Mouse (Mus musculus) brain, embryonic 18.5 days (tissue): ENCODE results near the gene Bpifb3.

Experiments
- DNase-seq: peaks from one replicate; pipeline ENCODE4 v3.0.0-alpha.2; 2012; ENCODE audit warnings: low read depth, low spot score

The Bpifb3 gene

DNA sequence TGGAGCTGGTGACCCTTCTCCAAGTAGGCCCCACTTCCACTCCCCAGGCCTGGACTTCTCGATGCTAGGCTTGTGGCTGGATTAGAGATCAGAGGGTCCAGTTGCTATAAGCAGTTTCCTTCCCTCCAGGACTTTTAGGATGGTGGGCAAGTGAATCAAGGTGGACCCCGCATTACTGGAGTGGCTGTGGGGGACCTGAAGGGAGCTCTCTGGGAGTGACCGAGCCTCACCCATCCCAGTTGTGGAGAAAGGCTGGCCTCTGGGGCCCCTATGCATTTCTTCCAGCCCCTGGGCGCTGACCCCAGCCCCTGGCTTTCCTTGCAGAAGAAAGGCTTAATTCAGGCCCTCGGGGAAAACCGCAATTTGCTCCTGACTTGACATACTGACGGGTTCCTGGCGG, at the start of gene Bpifb3:
Bpifb3 (plus strand) TSS at position 301 of the 400 bp plus-strand sequence.
- no peak for DNase-seq

DNA sequence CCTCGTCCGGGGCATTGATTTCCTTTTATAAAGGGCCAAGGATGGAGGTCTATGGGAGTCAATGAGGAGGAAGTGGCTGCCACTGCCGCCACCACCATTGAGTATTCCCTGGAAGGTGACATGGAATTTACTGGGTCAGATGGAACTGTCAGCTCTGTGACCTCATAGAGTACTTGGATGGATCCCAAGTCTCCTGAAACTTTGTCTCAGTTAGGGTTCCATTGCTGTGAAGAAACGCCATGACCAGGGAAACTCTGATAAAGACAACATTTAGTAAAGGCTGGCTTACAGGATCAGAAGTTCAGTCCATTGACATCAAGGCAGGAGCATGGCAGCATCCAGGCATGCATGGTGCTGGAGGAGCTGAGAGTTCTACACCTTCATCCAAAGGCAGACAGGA, 47.0 kb upstream of the Bpifb3 start, which contains the start of gene Sun5:
Sun5 (minus strand) TSS at position 101 of the 400 bp plus-strand sequence.
- DNase-seq, result no peak

DNA sequence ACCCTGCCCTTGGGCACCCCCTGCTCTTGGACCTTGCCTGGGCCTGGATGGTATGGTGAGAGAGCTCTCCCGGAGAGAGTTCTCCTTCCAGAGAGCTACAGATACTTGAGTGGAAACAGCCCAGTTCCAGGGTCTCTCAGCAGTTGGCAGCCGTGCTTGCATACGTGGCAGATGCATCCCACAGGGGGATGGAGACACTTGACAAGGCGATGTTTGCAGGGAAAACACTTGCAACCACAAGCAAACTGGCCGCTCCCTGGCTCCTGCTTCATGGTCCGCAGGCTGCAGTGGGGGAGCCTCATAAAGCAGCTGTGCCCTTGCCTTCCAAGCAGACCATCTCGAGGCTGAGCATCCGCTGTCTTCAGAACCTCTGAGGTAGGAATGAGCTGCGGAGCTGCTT, 43.3 kb upstream of the Bpifb3 start, which contains the start of gene Bpifb2:
Bpifb2 (plus strand) TSS at position 301 of the 400 bp plus-strand sequence.
- DNase-seq, result no peak

DNA sequence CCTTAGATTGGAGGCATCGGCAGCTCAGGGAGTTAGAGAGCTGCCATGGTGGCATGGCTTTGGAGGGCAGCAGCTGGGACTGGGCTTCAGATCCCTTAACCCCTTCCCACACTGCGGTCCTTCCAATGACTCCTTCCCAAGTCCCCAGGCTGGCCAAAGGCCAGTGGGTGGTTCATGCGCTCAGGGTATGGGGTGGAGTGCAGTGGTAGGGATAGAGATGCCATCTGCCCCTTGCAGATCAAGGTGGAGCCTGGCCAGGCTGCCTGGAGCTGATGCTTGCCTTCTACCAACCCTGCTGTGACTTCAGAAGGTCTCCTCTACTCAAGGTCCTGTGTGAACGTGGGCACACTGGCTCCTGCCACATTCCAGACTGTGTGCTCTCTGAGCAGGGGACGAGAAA, 18.9 kb upstream of the Bpifb3 start:
- DNase-seq, result no peak

DNA sequence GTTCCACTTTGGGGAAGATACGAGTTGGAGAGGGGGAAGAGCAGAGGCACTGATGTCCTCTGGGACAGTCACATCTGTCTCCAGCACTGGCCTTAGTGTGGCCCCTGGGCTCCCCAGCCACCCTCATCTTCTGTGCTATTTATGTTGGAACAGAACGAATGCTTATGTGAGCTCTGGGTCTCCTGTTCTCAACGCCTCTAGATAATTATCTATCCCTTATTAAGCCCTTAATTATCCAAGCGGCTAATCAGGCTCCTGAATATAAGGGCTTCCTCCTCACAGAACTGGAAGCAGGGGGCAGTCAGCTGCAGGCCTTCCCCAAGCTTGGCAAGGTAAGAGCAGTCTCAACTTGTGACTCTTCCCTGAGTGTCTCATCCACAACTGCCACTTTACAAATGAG, 17.9 kb upstream of the Bpifb3 start, which contains the start of gene Bpifb6:
Bpifb6 (plus strand) TSS at position 301 of the 400 bp plus-strand sequence.
- DNase-seq, result no peak

DNA sequence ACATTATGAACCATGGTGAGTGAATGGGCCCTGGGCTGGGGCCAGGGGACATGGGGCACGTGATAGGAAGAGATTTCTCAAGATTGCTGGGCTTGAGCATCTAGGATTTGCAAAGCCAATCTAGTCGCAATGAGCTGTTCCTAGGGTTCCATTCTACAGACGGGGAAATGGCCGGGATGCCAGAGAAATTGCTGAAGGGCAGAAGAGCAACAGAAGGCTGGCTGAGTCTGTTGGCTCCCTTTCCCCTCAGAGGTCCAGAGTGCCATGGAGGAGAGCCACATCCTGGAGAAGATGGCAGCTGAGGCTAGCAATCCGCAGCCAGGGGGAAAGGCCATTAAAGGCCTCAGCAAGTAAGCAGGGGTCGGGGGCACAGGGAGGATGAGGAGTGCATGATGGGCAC, 15.3 kb upstream of the Bpifb3 start:
- DNase-seq, result no peak

DNA sequence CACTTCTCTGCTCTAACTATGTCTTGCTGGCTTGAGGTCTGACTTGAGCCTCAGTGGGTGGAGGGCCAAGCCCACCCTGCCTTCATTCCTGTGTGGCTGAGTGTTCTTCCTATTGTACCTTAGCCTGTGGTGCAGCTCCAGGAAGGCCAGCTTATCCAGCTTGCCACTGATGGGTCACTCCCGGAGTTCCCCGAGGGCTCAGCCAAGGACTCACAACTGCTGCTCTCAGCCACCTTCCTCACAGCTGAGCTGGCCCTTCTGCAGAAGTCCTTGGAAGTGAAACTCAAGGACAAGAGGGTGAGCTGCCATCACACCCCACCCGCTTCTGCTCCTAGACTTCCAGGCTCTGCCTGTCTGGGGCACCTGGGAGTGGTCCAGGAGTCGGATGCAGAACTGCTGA, 11.4 kb upstream of the Bpifb3 start:
- no peak for DNase-seq

DNA sequence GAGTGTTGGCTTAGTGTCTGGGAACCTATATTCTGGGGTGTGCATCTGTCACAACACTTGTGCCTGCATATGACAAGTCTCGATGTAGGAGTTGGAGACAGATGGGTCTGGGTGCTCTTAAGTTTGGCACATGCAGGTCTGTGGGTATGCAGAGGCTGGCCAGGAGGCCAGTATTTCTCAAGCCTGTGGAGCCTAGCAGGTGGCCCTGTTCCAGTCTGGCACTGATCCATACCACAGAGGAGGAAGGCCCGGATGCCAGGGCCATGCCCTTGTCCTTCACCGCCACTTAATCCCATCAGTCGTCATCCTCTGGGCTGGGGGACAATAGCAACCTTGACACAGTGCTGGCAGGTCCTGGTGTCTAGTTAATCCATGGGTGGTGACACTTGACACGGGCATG, 3.9 kb upstream of the Bpifb3 start:
- DNase-seq, result no peak

DNA sequence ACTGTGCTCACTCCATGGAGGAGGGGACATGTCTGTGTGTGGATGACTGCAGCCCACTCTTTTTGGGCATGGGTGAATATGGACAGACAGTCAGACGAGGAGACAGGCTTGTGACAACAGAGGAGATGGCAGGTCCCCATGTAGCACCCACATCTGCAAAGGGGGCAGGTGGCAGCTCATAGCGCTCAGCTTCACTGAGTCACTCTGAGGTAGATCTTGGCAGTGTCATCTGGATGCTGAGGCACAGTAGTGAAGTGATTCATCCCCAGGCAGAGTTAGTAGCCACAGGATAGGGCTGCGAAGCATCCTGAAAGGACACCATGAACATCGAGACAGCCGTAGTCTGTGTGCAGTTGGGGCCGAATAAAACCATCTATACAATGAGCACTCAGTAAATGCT, 3.2 kb downstream of the Bpifb3 start:
- DNase-seq, result no peak

DNA sequence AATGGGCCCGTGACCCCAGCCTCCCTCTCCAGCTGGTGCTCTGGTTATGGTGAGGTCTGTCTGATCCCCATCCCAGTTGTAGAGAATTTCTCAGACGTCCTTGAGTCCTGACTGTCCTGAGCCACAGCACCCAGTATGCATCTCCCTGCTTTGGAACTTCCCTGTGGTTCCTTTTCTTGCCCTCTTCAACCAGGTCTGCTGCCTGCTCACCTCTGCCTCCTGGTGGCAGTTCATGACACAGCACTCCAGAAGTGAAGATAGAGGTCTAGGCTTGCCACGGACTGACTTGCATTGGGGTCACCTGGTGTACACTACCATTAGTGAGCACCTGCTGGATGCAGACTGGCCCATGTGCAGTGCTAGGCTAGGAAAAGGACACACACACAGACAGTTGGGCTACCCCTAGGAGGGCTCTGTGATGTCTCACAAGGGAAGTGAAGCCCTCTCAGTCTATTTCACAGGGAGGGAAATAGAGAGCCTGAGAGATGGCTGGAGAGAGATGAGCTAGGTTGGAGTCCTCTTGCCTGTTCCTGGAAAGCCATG, 11.9 kb downstream of the Bpifb3 start:
- DNase-seq, result no peak

DNA sequence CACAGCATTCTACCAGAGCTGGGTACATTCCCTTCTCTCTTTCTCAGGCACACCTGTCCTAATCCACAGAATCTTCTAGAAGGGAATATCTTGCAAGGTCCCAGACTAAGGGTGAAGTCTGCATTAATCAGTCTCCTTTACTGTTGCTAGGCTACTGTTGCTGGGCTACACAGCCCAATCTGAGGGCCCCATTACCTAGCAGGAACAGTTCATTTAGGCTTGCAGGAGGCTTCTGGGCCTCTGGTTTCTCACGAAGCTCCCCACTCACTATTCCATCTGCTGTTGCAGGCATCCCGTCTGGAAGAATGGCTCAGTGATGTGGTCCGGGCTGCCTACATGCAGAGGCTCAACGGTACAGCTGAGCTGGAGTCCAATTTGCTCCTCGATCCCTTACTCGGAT, 13.1 kb downstream of the Bpifb3 start:
- peak; percentile 45 for DNase-seq

DNA sequence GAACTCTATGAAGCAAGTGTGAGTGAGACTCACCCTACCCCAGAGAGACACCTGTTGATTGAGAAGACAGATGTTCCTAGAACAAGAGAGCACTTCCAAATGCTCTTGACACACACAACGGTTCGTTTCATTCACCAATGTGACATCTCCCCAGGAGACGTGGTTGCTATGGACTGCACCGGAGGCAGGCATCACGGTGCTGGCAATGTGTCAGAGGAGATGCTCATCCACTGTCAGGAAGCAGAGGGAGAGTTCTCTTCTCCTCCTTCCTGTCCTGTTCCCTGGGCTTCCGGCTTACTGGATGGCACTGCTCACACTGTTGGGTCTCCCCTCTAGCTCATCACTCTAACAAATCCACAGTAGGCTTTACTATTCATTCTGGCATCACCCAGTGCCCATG, 15.3 kb downstream of the Bpifb3 start:
- no peak for DNase-seq

DNA sequence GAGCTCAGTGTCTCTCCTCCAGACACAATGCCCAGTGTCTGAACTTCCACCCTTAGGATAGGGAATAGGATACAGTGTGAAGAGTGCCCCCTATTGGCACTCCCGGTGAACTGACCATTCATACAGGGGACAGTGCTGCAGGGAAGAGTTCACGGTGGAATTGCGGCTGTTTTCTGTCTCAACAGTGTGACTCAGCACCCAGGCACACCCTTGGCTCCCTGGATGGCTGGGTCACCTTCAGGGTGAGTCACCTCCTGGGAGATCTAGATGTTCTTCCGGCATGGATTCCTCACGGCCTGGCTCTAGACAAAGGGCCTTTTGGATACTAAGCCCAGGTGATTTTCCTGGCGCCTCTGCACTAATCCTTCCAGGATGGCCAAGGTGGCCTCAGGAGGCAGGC, 17.3 kb downstream of the Bpifb3 start:
- DNase-seq, result no peak

DNA sequence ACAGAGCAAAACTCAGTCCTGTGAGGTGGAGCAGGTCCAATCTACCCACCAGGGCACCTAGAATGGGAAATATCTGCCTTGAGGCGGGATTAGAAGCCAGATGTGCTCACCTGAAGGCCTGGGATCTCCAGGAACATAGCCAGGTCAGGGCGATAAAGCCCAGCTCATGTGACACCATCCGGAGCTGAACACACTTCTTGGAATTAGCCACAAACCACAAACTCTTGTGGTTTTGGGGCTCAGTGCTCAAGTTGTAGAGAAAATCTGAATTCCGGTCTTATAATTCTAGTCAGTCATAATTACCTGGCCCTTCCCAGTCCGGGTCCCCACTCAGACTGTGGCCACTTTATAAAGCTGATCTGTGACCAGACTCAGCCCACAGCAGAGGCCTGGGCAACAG, 19.8 kb downstream of the Bpifb3 start, which contains the start of gene Bpifb4:
Bpifb4 (plus strand) TSS at position 370 of the 400 bp plus-strand sequence.
- DNase-seq, result no peak

DNA sequence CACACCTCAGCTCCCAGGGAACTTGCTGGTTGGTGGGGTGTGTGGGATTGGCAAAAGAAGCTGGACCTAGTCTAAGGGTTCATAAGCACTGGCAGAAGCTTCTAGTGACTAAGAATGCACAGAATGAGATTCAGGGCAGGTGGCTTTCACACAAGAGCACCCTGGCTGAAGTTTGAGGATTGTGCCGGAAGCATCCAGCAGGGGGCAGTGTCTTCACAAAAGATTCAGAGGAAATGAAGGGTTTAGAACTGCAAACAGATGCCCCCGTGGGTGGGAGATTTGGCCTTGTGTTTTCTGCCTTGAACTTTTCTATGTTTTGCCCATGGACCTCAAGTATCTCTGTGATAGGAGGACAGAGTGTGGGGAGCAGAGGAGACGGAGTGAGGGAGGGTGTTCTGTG, 25.5 kb downstream of the Bpifb3 start:
- DNase-seq, result no peak

DNA sequence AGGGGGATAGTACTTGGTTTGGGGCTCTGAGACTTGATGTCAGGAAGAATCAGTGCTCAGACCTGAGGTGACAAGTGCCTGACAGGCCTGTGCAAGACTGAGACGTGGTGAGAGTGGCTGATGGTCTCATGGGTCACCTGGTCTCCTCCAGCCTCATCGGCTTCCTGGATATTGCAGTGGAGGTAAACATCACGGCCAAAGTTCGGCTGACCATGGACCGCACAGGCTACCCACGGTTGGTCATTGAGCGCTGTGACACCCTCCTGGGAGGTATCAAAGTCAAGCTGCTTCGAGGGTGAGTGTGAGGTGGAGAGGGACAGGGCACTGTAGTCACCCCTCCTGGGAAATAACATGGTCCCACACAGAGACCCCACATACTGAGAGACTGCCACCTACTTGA, 26.5 kb downstream of the Bpifb3 start:
- DNase-seq, result no peak

DNA sequence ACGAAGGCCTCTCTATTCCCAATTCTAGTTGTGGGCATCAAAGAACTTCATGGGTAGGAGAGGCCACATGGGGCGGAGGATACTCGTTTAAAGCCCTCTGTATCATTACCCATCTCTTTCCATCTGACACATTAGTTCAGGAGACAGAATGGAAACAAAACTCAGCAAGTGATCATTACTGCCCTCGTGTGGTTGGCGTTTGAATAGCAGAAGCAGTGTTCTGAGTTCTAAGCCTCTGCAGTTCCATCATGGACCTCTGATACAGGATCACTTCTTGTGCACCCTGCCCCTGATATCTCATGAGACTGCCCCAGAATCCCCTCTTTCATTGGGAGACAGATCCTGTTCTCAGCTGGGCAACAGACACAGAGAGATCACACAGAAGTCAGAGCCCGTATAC, 34.9 kb downstream of the Bpifb3 start:
- peak; percentile 16 for DNase-seq

DNA sequence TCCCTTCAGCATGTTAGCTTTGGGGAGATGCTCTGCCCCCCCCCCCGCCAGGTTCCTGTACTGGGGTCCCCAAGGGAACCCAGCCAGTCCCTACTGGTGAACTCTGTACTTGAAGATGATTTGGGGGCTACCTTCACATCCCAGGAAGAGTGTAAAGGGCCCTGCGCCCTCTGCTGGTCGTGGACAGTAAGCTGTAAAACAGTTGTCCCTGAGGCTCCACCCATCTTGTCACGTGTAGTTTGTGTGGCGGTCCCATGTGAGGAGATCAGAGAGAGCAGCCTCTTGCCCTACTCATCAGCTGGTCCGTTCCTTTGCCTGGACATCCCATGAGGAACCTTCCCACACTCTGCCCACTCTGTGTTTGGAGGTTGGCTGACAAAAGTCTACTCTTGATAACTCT, 35.8 kb downstream of the Bpifb3 start:
- DNase-seq, result no peak

DNA sequence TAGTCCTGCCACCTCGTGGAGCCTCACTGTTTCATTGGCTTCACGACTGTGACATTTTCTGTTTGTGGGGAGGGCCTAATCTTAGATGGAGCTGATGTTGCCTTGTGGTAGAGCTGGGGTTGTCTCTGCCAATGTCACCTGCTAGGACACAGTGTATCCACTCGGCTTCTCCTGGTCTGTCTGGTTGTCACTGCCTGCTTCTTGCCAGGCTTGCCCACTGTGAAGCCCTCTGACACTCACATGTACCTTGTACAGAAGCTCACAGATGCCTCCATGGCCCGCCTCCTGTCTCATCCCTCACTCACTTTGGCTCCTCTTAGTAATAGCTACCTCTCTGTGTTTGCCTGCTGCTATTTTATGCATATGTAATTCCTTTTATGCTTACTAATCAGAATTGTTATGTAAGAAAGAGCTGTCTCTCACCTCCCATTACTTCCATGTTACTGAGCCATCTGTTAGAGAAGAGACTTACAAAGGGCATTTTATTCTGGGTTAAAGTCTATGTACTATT, 44.8 kb downstream of the Bpifb3 start:
- no peak for DNase-seq

DNA sequence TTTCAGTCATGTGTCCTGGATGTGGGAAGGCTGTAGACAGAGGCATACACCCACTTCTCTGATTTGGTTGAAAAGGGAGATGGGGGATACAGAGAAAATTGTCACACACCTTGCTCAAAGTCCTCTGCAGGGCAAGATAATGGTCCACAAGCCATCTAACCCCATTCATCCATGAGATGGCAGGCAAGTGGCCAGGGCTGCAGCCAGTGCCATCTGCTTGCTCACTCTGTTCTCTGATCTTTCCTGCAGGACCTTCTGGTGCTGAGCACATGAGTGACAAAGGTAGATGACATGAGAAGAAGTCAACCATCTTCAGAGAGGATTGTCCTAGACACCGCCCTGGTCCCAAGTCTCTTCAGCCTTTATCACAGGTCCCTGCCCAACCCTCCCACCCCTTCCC, 45.3 kb downstream of the Bpifb3 start:
- DNase-seq, result no peak

DNA sequence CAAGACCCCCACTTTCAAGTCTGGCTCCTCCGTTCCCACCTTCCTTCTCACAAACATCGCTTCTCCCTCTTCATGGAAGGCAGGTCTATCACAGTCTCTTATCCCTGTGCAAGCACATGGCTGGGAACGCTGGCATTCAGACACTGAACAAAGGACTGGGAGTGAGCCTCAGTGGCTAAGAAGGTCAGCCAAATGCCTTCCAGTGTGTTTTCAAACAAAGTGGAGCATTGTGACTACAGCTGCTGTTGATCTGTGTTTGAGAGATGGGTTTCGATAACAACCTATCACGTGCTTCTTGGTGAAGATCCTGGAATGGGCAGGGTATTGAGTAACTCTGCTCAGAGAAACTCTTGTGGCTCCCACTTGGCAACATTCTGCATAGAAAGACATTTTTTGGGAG, 52.2 kb downstream of the Bpifb3 start:
- DNase-seq, result no peak

DNA sequence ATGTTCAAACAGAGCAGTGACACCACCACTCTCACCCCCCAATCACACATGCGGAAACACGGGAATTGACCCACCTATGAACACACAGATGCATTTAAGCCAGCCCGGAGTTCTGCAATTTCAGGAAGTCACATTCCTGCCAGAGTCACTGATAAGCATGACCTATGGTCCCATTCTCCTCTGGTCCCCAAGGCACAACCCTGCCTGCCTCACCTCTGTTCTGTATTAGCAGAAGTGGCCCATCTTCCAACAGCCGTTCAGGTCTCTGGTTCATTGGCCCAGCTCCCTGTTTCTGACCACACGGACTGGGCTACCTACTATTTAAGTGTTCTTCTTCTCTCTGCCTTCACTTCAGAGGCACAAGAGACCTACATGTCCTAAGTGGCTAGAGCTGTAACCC, 56.6 kb downstream of the Bpifb3 start, which contains the start of gene Bpifa6:
Bpifa6 (plus strand) TSS at position 364 of the 400 bp plus-strand sequence.
- no peak for DNase-seq
